Mouse (Mus musculus) heart, embryonic 12.5 days (tissue): ENCODE measurements around the gene Glt28d2. TPM values are rescaled to one million over a fixed set of nuclear protein-coding genes. Genes with fewer than 3 reads are reported as not detected.
"Not testable (repeated sequence)": the region's sequence is repeated elsewhere in the genome, so short reads cannot be mapped to it uniquely, and the experiment has no call there.

Source experiments
- ATAC-seq: fragments of 200-750 bp; cut with Nextera tagmentation; 2 replicates; pipeline ENCODE4 v1.8.0; 2017; ENCODE audit warnings: moderate TSS enrichment, moderate library complexity; ENCODE audit not compliant: insufficient number of reproducible peaks, low FRiP score
- H3K27ac ChIP-seq: fragments of 300-500 bp; sonication (generic); 2 replicates; pipeline ENCODE4 v1.5.1; 2016; ENCODE audit warnings: mild to moderate bottlenecking, moderate library complexity; ENCODE audit not compliant: poor library complexity, severe bottlenecking
- H3K27me3 ChIP-seq: fragments of 300-500 bp; sonication (generic); replicated peaks from 2 replicates; pipeline ENCODE4 v1.6.1; 2016; ENCODE audit warnings: mild to moderate bottlenecking, moderate library complexity
- H3K36me3 ChIP-seq: fragments of 300-500 bp; sonication (generic); 2 replicates; pipeline ENCODE4 v1.6.1; 2016; ENCODE audit warnings: mild to moderate bottlenecking, moderate library complexity
- H3K4me1 ChIP-seq: fragments of 300-500 bp; sonication (generic); replicated peaks from 2 replicates; pipeline ENCODE4 v1.6.1; 2016; ENCODE audit warnings: mild to moderate bottlenecking
- H3K4me2 ChIP-seq: fragments of 300-500 bp; sonication (generic); 2 replicates; pipeline ENCODE4 v1.6.1; 2016; ENCODE audit warnings: mild to moderate bottlenecking, moderate library complexity
- H3K4me3 ChIP-seq: fragments of 300-500 bp; sonication (generic); 2 replicates; pipeline ENCODE4 v1.5.1; 2016; ENCODE audit warnings: mild to moderate bottlenecking
- H3K9ac ChIP-seq: fragments of 300-500 bp; sonication (generic); 2 replicates; pipeline ENCODE4 v1.6.1; 2016; ENCODE audit warnings: mild to moderate bottlenecking, moderate library complexity
- H3K9me3 ChIP-seq: fragments of 300-500 bp; sonication (generic); replicated peaks from 2 replicates; pipeline ENCODE4 v1.6.1; 2016; ENCODE audit warnings: mild to moderate bottlenecking, moderate library complexity
- WGBS: fragments of 180-500 bp; shearing (Covaris S2); methylation state at CpG from one replicate; pipeline ENCODE4 v1.1.7; 2016; 5-methylcytosine and 5-hydroxymethylcytosine counted together
- polyA plus RNA-seq: library from polyadenylated mRNA; unstranded; fragments of >200 nt; fragmentation: Nextera tagmentation; extraction: Ambion mirVana; gene quantifications from 2 replicates; pipeline ENCODE4 v1.2.1, GENCODE M21; 2016

Glt28d2 gene
- polyA plus RNA-seq, result 0.85 and 1.2 TPM in 2 replicates

DNA sequence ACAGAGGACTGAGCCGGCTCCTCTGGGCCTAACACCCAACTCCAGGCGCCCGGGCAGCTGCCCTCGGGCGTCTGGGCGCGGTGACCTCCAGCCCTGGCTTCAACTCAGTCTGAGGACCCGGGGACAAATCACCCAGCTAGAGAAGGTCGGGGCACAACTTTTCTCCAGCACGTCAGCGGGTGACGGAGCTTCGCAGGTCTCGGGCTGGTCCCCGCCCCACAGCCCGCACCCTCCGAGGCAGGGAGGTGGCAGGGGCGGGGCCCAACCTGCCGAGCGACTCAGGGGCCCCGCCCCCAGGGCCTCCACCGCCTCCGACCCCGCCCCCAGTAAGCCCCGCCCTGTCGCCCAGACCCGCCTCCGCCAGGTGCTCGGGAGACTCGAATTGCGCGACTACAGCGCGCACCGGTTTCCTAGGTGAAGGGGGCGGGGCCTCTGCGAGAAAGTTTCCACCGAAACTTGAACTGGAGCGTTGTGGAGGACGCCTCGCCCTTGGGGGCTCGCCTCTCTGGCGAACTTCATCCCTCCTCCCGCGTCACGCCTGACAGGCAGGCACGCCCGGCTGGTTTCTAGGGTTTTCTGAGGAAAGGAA lies at the start of gene Glt28d2, which contains the start of gene Gm37240:
Glt28d2 (minus strand) TSS at position 278 of the 589 bp plus-strand sequence.
Gm37240 (minus strand) TSS at position 280 of the 589 bp plus-strand sequence.
- Histone ChIP-seq H3K4me1 (peaks cover 16% of the 10 kb centered on the region), H3K9ac (peak within 1 kb of the TSS; percentile 74), H3K9me3 (no peaks in the 10 kb centered on the region), H3K4me3 (peak within 1 kb of the TSS; percentile 64), H3K36me3 (no peaks in the 10 kb centered on the region), H3K27me3 (no peaks in the 10 kb centered on the region), H3K4me2 (peak within 1 kb of the TSS; percentile 91), H3K27ac (peak within 1 kb of the TSS; percentile 63)
- peak; percentile 98 for ATAC-seq
- under 1% methylated on average over 45 of the region's 48 CpGs for WGBS

DNA sequence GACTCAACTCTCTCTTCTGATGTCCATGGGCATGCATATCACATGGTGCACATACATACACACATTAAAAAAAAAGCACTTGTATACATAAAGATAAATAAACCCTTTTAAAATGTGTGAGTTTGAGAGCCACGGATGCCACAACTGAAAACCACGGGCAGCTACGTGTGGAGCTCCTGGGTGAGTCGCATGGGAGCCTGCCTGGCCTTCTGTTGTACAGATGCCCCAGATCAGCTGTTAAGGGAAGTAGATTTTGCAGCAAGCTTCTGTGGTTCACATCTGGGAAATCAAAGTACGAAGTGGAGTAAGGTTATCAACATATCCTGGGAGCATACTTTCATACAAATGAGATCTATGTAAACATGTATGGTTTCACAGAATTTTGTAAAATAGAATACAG lies 46.3 kb upstream of the Glt28d2 start:
- Histone ChIP-seq H3K27me3 (no peaks in the 10 kb centered on the region), H3K4me1 (no peaks in the 10 kb centered on the region), H3K9me3 (no peaks in the 10 kb centered on the region), H3K9ac (no peak overlapping the region), H3K36me3 (no peaks in the 10 kb centered on the region), H3K27ac (no peak overlapping the region), H3K4me2 (no peak overlapping the region), H3K4me3 (no peak overlapping the region)
- WGBS, result 77% methylated on average over 5 of the region's 5 CpGs
- ATAC-seq, result no peak

DNA sequence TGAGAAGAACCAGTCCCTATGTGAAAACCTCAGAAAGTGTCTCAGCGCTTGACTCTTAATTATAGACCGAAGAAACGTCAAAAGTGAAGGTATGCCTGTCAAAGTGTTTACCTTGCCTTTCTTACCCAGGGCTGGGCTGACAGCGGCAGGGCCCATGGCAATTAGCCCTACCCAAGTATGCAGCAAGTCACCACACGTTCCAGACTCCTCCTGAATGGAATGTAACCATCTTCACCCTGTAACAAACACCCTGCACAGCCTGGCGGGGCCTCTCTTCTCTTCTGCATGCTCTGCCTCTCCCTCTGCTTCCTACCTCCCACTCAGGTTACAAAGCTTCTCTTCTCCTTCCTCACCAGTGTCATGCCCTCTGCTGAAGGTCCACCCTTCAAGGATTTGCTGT lies 44.5 kb upstream of the Glt28d2 start:
- Histone ChIP-seq H3K27me3 (no peaks in the 10 kb centered on the region), H3K9ac (no peak overlapping the region), H3K27ac (no peak overlapping the region), H3K4me1 (no peaks in the 10 kb centered on the region), H3K36me3 (no peaks in the 10 kb centered on the region), H3K4me3 (no peak overlapping the region), H3K4me2 (no peak overlapping the region), H3K9me3 (no peaks in the 10 kb centered on the region)
- ATAC-seq, result no peak
- 76% methylated on average over 6 of the region's 6 CpGs for WGBS

DNA sequence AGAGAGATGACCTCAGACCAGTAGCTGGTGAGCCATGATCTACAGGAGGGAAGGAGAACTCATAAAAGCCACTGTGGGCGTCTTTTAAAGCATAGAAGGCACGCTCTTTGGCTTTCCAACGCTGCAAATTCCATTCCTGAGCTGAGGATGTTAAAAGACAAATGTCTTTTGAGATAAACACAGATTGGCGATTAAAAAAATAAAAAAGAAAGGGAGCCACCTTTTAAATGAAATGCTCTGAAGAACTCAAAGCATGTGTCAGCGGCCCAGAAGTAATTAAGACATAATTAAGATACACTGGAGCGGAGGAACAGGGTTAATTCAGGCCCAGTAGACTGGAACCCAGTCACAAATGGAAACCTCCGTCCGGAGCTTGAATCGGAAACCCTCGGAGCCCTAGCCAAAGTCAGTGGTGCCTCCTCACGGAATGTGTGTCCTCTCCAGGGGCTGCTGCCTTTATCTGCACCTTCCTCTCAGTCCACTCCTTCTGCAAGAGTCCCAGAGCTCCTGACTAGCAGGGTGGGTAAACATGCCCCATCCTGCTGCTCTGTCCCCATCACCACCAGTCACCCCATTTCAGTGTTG lies 43.4 kb upstream of the Glt28d2 start:
- WGBS, result 79% methylated on average over 11 of the region's 11 CpGs
- Histone ChIP-seq H3K4me2 (no peak overlapping the region), H3K36me3 (no peaks in the 10 kb centered on the region), H3K4me3 (no peak overlapping the region), H3K27ac (no peak overlapping the region), H3K4me1 (no peaks in the 10 kb centered on the region), H3K9me3 (no peaks in the 10 kb centered on the region), H3K9ac (no peak overlapping the region), H3K27me3 (no peaks in the 10 kb centered on the region)
- no peak for ATAC-seq

DNA sequence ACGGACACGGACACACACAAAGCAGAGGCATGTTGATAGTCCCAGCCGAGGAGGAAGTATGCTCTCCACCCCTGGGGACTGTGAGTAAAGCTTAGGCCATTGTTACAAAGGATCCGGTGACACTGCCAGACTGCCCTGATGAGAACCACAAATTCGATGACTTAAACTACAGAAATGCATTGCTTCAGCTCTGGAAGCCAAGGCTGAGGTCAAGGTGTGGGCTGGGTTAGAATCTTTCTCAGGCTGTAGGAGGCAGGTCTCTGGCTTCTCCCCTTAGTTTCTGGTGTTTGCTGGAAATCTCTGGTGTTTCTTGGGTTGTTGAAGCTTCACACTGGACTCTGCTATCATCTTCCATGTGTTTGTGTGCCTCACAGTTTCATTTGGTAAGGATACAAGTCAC lies 42.4 kb upstream of the Glt28d2 start:
- H3K4me1 ChIP-seq, result no peaks in the 10 kb centered on the region
- 64% methylated on average over 5 of the region's 5 CpGs for WGBS
- H3K4me3 ChIP-seq, result no peak overlapping the region
- ATAC-seq, result no peak
- no peaks in the 10 kb centered on the region for H3K27me3 ChIP-seq
- no peaks in the 10 kb centered on the region for H3K9me3 ChIP-seq
- H3K27ac ChIP-seq, result no peak overlapping the region
- no peaks in the 10 kb centered on the region for H3K36me3 ChIP-seq
- H3K4me2 ChIP-seq, result no peak overlapping the region
- no peak overlapping the region for H3K9ac ChIP-seq

DNA sequence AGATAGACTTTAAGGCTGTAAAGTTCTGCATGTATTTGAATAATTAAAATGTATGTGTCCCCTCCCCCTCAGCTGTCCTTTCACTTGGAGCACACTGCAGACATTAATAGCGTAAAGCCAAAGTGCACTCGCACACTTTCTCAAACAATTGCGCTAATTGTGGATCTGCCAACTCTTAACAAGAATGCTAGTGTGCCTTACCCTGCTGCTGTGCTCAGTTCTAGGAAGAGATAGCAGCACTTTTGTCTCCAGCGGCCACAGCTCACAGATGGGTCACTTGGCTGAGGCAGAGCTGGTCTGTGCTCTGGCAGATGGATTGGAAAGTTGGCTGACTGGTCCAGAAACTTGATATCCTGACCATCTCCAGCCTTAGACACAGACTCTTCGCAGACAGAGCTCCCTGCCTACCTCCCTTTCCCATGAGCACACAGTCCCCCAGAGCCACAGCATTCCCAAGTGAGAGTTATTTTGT lies 40.9 kb upstream of the Glt28d2 start:
- Histone ChIP-seq H3K9me3 (no peaks in the 10 kb centered on the region), H3K36me3 (no peaks in the 10 kb centered on the region), H3K4me3 (no peak overlapping the region), H3K27ac (no peak overlapping the region), H3K27me3 (no peaks in the 10 kb centered on the region), H3K4me1 (0 out of 2 replicates have a peak, but pooled peaks cover 3% of the 10 kb centered on the region), H3K4me2 (no peak overlapping the region), H3K9ac (no peak overlapping the region)
- WGBS, result 59% methylated on average over 5 of the region's 5 CpGs
- no peak for ATAC-seq

DNA sequence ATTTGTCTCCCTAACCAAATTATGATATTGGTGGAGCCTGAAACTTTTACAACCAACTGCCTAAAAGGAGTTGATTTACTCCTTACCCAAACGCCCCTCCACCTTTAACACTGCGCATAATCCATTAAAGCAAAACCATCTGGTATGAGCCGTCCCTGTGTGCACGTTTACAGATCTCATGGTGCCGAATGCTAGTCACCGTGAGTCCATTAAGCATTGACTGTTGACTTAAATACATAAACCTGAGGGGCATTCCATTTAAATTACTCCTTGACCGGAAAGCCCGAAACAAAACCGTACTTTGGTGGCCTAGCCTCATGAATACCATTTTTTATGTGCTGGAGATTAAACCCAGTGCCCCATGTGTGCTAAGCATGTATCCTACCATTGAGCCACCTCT lies 40.0 kb upstream of the Glt28d2 start:
- Histone ChIP-seq H3K27ac (no peak overlapping the region), H3K9ac (no peak overlapping the region), H3K4me3 (no peak overlapping the region), H3K36me3 (no peaks in the 10 kb centered on the region), H3K4me2 (no peak overlapping the region), H3K9me3 (no peaks in the 10 kb centered on the region), H3K27me3 (no peaks in the 10 kb centered on the region), H3K4me1 (0 out of 2 replicates have a peak, but pooled peaks cover 3% of the 10 kb centered on the region)
- ATAC-seq, result no peak
- WGBS, result 87% methylated on average over 9 of the region's 9 CpGs

DNA sequence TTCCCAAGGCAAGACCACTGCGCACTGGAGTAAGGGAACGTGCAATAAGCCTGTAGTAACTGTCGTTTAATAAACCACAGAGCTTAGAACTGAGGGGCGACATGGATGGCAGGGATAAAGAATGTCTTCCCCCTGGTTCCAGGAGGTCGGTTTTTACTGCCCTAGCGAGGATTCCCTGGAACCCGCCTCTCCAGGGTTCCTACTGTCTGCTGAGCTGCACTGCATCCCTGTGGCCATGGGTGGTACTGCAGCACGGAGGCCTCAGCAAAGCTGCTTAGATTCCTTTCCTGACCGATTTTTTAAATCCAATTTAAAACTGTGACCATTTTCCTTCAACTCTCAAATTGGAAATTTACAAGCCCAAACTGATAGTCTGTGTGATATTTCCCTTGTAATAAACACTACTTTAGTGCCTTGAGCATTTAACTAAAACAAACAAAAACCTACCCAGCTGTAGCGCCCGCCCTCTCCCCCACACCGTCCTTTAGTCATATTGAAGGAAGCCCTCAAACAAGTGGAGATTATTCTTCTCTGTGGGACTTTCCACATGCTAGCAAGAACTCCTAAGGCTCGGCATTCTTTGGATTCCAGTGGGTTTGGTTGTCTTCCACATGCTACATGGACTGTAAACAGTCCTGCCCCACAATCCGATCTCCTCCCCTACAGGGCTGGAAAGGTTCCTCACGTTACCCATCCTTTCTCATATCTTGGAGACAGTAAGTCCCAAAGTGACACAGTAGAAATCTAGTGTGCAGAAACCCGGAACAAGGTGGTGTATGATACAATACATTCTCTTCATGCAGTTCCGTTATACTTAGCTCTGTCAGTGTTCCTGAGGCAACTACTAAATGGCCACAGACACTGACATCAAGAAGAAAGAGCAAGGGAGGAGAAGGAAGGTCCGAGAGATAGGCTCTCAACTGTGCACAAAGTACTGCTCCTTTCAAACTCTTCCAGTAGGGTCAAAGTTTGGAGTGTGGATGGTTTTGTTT lies 36.9 kb upstream of the Glt28d2 start:
- Histone ChIP-seq H3K27me3 (no peaks in the 10 kb centered on the region), H3K9ac (no peak overlapping the region), H3K9me3 (no peaks in the 10 kb centered on the region), H3K4me2 (0 out of 2 replicates have a peak overlapping the region, but pooled peaks have one; percentile 16), H3K27ac (no peak overlapping the region), H3K4me3 (no peak overlapping the region), H3K4me1 (0 out of 2 replicates have a peak, but pooled peaks cover 3% of the 10 kb centered on the region), H3K36me3 (no peaks in the 10 kb centered on the region)
- ATAC-seq, result no peak
- 41% methylated on average over 18 of the region's 18 CpGs for WGBS

DNA sequence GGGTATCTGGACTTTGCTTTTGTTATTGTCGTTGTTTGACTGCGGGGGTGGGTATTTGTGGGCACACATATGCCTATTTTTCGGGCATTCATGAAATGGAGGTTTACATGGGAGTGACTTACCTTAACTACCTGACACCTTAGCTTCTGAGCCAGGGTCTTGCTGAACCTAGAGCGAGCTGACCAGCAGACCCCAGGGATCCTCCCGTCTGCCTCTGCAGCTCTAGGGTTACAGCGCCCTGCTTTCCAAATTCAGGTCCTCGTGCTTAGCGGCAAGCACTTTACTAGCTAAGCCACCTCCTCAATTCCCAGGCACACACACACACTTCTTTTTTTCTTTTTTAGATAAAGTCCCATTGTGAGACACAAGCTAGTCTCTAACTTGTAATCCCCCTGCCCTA lies 36.0 kb upstream of the Glt28d2 start:
- H3K4me2 ChIP-seq, result no peak overlapping the region
- H3K9ac ChIP-seq, result no peak overlapping the region
- no peak overlapping the region for H3K27ac ChIP-seq
- WGBS, result 74% methylated on average over 8 of the region's 8 CpGs
- no peaks in the 10 kb centered on the region for H3K36me3 ChIP-seq
- no peaks in the 10 kb centered on the region for H3K9me3 ChIP-seq
- H3K4me1 ChIP-seq, result 0 out of 2 replicates have a peak, but pooled peaks cover 3% of the 10 kb centered on the region
- no peak for ATAC-seq
- no peak overlapping the region for H3K4me3 ChIP-seq
- no peaks in the 10 kb centered on the region for H3K27me3 ChIP-seq

DNA sequence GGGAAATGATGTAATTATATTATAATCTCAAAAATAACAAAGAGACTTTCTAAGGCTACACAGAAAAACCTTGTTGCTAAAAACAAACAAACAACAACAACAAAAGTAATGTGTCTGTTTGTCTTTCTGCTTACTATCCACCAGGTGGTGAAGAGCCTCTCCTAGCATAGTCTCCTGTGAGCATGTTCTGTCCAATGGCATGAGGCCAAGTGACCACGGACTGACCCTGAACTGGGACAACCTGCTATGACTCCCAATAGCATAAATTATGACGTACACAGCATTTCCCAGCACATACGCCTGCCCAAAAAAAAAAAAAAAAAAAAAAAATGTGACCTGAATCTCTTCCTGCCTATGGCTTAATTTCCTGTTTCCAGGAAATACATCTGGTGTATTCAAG lies 35.0 kb upstream of the Glt28d2 start:
- Histone ChIP-seq H3K4me1 (0 out of 2 replicates have a peak, but pooled peaks cover 3% of the 10 kb centered on the region), H3K36me3 (no peaks in the 10 kb centered on the region), H3K27me3 (no peaks in the 10 kb centered on the region), H3K9ac (no peak overlapping the region), H3K27ac (no peak overlapping the region), H3K4me3 (no peak overlapping the region), H3K9me3 (no peaks in the 10 kb centered on the region), H3K4me2 (no peak overlapping the region)
- WGBS, result 84% methylated on average over 3 of the region's 3 CpGs
- no peak for ATAC-seq

DNA sequence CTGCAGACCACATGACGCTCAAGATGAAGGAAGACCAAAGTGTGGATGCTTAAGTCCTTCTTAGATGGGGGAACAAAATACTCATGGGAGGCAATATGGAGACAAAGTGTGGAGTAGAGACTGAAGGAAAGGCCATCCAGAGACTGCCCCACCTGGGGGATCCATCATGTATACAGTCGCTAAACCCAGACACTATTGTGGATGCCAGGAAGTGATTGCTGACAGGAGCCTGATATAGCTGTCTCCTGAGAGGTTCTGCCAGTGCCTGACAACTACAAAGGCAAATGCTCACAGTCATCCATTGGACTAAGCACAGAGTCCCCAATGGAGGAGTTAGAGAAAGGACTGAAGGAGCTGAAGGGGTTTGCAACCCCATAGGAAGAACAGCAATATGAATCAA lies 33.4 kb upstream of the Glt28d2 start:
- H3K4me2 ChIP-seq, H3K4me3 ChIP-seq, H3K9me3 ChIP-seq, H3K4me1 ChIP-seq, H3K27ac ChIP-seq, H3K27me3 ChIP-seq, ATAC-seq, H3K36me3 ChIP-seq, H3K9ac ChIP-seq: not testable (repeated sequence)
- WGBS, result 60% methylated on average over 2 of the region's 2 CpGs
